Mouse (Mus musculus): ENCODE results near the gene Gphb5. TPM values are rescaled to one million over a fixed set of nuclear protein-coding genes. Genes with fewer than 3 reads are reported as not detected.
A peak's percentile ranks its signal among the peaks of the same experiment; 100 is the strongest.

Gphb5 gene
- polyA plus RNA-seq, 1 experiment from 2014 or later: not detected

- H3K27me3 ChIP-seq: no peaks in the 10 kb centered on the region
- no peaks in the 10 kb centered on the region for H3K36me3 ChIP-seq
- H3K4me2 ChIP-seq: no peak overlapping the region
- H3K9me3 ChIP-seq: no peaks in the 10 kb centered on the region
- H3K4me3 ChIP-seq: no peak overlapping the region
- ATAC-seq (ENCODE audit: low FRiP score, low read depth): no peak
- no peaks in the 10 kb centered on the region for H3K4me1 ChIP-seq (replicated peaks)
- 89% methylated on average over 1 of the region's 1 CpGs for whole genome bisulfite sequencing
- no peak overlapping the region for H3K27ac ChIP-seq (replicated peaks)
- no peak overlapping the region for H3K9ac ChIP-seq
Observed at GRCm38 (mm10) chr12:75429685-75430396, 13.3 kb upstream of the Gphb5 start.

GRCm38 (mm10) chr12:75428719-75429118, 12.1 kb upstream of the Gphb5 start:
- Histone ChIP-seq H3K27me3 (no peaks in the 10 kb centered on the region), H3K36me3 (no peaks in the 10 kb centered on the region), H3K4me3 (no peak overlapping the region), H3K27ac (replicated peaks) (no peak overlapping the region), H3K9ac (no peak overlapping the region), H3K4me2 (no peak overlapping the region), H3K9me3 (no peaks in the 10 kb centered on the region), H3K4me1 (replicated peaks) (peaks cover 5% of the 10 kb centered on the region; the same call in 1 of the 2 replicates)
- ATAC-seq (ENCODE audit: low FRiP score, low read depth): no peak
- 84% methylated on average over 6 of the region's 6 CpGs for WGBS

- Histone ChIP-seq H3K27ac (replicated peaks) (no peak overlapping the region), H3K9ac (no peak overlapping the region), H3K4me3 (no peak overlapping the region), H3K4me2 (no peak overlapping the region), H3K4me1 (replicated peaks) (peaks cover 6% of the 10 kb centered on the region; the same call in 1 of the 2 replicates), H3K9me3 (no peaks in the 10 kb centered on the region), H3K36me3 (no peaks in the 10 kb centered on the region), H3K27me3 (no peaks in the 10 kb centered on the region)
- no peak for ATAC-seq (ENCODE audit: low FRiP score, low read depth)
- 86% methylated on average over 7 of the region's 7 CpGs for WGBS
Observed at GRCm38 (mm10) chr12:75425882-75426281, 9.3 kb upstream of the Gphb5 start.

- Histone ChIP-seq H3K27me3 (no peaks in the 10 kb centered on the region), H3K4me3 (no peak overlapping the region), H3K36me3 (no peaks in the 10 kb centered on the region), H3K27ac (replicated peaks) (no peak overlapping the region), H3K9ac (no peak overlapping the region), H3K4me1 (replicated peaks) (peaks cover 6% of the 10 kb centered on the region; the same call in 1 of the 2 replicates), H3K4me2 (no peak overlapping the region), H3K9me3 (no peaks in the 10 kb centered on the region)
- ATAC-seq (ENCODE audit: low FRiP score, low read depth): no peak
- WGBS: 88% methylated on average over 4 of the region's 4 CpGs
Observed at GRCm38 (mm10) chr12:75424817-75425216, 8.2 kb upstream of the Gphb5 start.

- Histone ChIP-seq H3K9ac (no peak overlapping the region), H3K4me1 (replicated peaks) (peaks cover 6% of the 10 kb centered on the region; the same call in 1 of the 2 replicates), H3K9me3 (no peaks in the 10 kb centered on the region), H3K4me2 (no peak overlapping the region), H3K27ac (replicated peaks) (no peak overlapping the region), H3K36me3 (no peaks in the 10 kb centered on the region), H3K4me3 (no peak overlapping the region), H3K27me3 (no peaks in the 10 kb centered on the region)
- 56% methylated on average over 7 of the region's 7 CpGs for WGBS
- ATAC-seq (ENCODE audit: low FRiP score, low read depth): no peak; the same call in 1 of the 2 replicates
Observed at GRCm38 (mm10) chr12:75424359-75424758, 7.8 kb upstream of the Gphb5 start.

GRCm38 (mm10) chr12:75414991-75415390, 1.6 kb downstream of the Gphb5 start:
- ATAC-seq (ENCODE audit: low FRiP score, low read depth): no peak
- no peaks in the 10 kb centered on the region for H3K4me1 ChIP-seq (replicated peaks)
- 81% methylated on average over 6 of the region's 6 CpGs for WGBS

GRCm38 (mm10) chr12:75412964-75413363, 3.6 kb downstream of the Gphb5 start:
- no peak for ATAC-seq (ENCODE audit: low FRiP score, low read depth)
- Histone ChIP-seq H3K4me1 (replicated peaks) (no peaks in the 10 kb centered on the region), H3K4me2 (no peak overlapping the region), H3K36me3 (no peaks in the 10 kb centered on the region), H3K9me3 (no peaks in the 10 kb centered on the region), H3K9ac (no peak overlapping the region), H3K4me3 (no peak overlapping the region), H3K27ac (replicated peaks) (no peak overlapping the region), H3K27me3 (no peaks in the 10 kb centered on the region)
- 86% methylated on average over 9 of the region's 9 CpGs for WGBS

More at GRCm38 (mm10) chr12:75414991-75415390, 1.6 kb downstream of the Gphb5 start:
- Histone ChIP-seq H3K9ac (no peak overlapping the region), H3K27me3 (no peaks in the 10 kb centered on the region), H3K4me3 (no peak overlapping the region), H3K4me2 (no peak overlapping the region), H3K9me3 (no peaks in the 10 kb centered on the region), H3K27ac (replicated peaks) (no peak overlapping the region), H3K36me3 (no peaks in the 10 kb centered on the region)

GRCm38 (mm10) chr12:75397077-75397476, 19.5 kb downstream of the Gphb5 start:
- H3K27me3 ChIP-seq: no peaks in the 10 kb centered on the region
- no peak overlapping the region for H3K4me3 ChIP-seq
- 61% methylated on average over 7 of the region's 7 CpGs for WGBS
- no peaks in the 10 kb centered on the region for H3K9me3 ChIP-seq
- no peak overlapping the region for H3K9ac ChIP-seq
- H3K4me2 ChIP-seq: no peak overlapping the region
- no peak overlapping the region for H3K27ac ChIP-seq (replicated peaks)
- H3K36me3 ChIP-seq: no peaks in the 10 kb centered on the region
- no peaks in the 10 kb centered on the region for H3K4me1 ChIP-seq (replicated peaks)
- no peak for ATAC-seq (ENCODE audit: low FRiP score, low read depth)

GRCm38 (mm10) chr12:75396616-75397015, 20.0 kb downstream of the Gphb5 start:
- Histone ChIP-seq H3K9ac (no peak overlapping the region), H3K4me3 (no peak overlapping the region), H3K9me3 (no peaks in the 10 kb centered on the region), H3K27ac (replicated peaks) (no peak overlapping the region), H3K4me1 (replicated peaks) (no peaks in the 10 kb centered on the region), H3K36me3 (no peaks in the 10 kb centered on the region), H3K27me3 (no peaks in the 10 kb centered on the region), H3K4me2 (no peak overlapping the region)
- no peak for ATAC-seq (ENCODE audit: low FRiP score, low read depth)
- WGBS: 67% methylated on average over 3 of the region's 3 CpGs

GRCm38 (mm10) chr12:75394011-75394773, 22.4 kb downstream of the Gphb5 start:
- Histone ChIP-seq H3K36me3 (no peaks in the 10 kb centered on the region), H3K9ac (no peak overlapping the region), H3K4me3 (no peak overlapping the region), H3K9me3 (no peaks in the 10 kb centered on the region), H3K27ac (replicated peaks) (no peak overlapping the region), H3K27me3 (no peaks in the 10 kb centered on the region), H3K4me1 (replicated peaks) (no peaks in the 10 kb centered on the region), H3K4me2 (no peak overlapping the region)
- ATAC-seq (ENCODE audit: low FRiP score, low read depth): no peak
- WGBS: 86% methylated on average over 20 of the region's 20 CpGs

GRCm38 (mm10) chr12:75391526-75391925, 25.1 kb downstream of the Gphb5 start:
- Histone ChIP-seq H3K9ac (no peak overlapping the region), H3K27ac (replicated peaks) (no peak overlapping the region), H3K36me3 (no peaks in the 10 kb centered on the region), H3K9me3 (no peaks in the 10 kb centered on the region), H3K4me3 (no peak overlapping the region), H3K4me1 (replicated peaks) (no peaks in the 10 kb centered on the region), H3K27me3 (no peaks in the 10 kb centered on the region), H3K4me2 (no peak overlapping the region)
- no peak for ATAC-seq (ENCODE audit: low FRiP score, low read depth)
- 89% methylated on average over 9 of the region's 9 CpGs for WGBS

GRCm38 (mm10) chr12:75389308-75390135, 27.1 kb downstream of the Gphb5 start:
- H3K27ac ChIP-seq (replicated peaks): no peak overlapping the region
- no peaks in the 10 kb centered on the region for H3K36me3 ChIP-seq
- 38% methylated on average over 20 of the region's 20 CpGs for WGBS
- H3K4me2 ChIP-seq: peak overlapping the region; percentile 48
- ATAC-seq (ENCODE audit: low FRiP score, low read depth): peak; percentile 69
- no peaks in the 10 kb centered on the region for H3K9me3 ChIP-seq
- peak overlapping the region; percentile 23 for H3K4me3 ChIP-seq
- no peaks in the 10 kb centered on the region for H3K4me1 ChIP-seq (replicated peaks)
- H3K27me3 ChIP-seq: no peaks in the 10 kb centered on the region
- no peak overlapping the region for H3K9ac ChIP-seq
